14 mouse cellular contexts compared by ENCODE assay signal in the genomic region with DNA sequence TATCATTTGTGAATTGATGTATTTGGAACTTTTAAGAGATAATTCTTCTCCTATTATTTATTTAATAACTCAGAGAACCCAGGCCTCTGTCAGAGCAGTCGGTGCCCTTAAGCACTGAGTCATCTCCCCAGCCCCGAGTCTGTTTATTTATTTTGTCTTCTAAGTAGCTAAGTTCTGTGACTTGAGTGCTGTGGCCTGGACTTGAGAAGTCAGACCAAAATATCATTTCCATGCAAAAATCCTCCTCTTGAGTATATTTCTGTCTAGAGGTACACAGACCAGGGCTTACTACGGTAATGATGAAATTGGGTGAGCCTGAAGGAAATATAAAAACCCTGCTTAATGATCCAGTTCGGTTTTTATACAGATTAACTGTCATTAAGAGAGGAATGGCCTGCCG.
"Had no signal": no experiment of that assay in that cellular context is flagged by ENCODE, and none has a peak within 500 bp of the region (broad histone marks: within the 10 kb centered on the region; RNA-seq: fewer than 3 reads in every experiment).

No protein-coding gene starts in this region.

- H3K4me3 ChIP-seq: kidney, embryonic 15.5 days; limb, embryonic 12.5 days; liver, embryonic 13.5 days; midbrain, embryonic 13.5 days; neural tube, embryonic 13.5 days had no signal

- H3K27me3 ChIP-seq: kidney, embryonic 15.5 days; limb, embryonic 12.5 days; liver, embryonic 13.5 days; midbrain, embryonic 13.5 days; neural tube, embryonic 13.5 days had no signal

- H3K9me3 ChIP-seq: kidney, embryonic 15.5 days; limb, embryonic 12.5 days; liver, embryonic 13.5 days; midbrain, embryonic 13.5 days; neural tube, embryonic 13.5 days had no signal

- H3K4me2 ChIP-seq: kidney, embryonic 15.5 days; limb, embryonic 12.5 days; liver, embryonic 13.5 days; midbrain, embryonic 13.5 days; neural tube, embryonic 13.5 days had no signal

- ATAC-seq: liver, postnatal 0 days; midbrain, embryonic 13.5 days had no signal

- H3K9ac ChIP-seq: kidney, embryonic 15.5 days; limb, embryonic 12.5 days; liver, embryonic 13.5 days; liver, postnatal 0 days; midbrain, embryonic 13.5 days; neural tube, embryonic 13.5 days had no signal

- H3K36me3 ChIP-seq: kidney, embryonic 15.5 days; limb, embryonic 12.5 days; liver, embryonic 13.5 days; midbrain, embryonic 13.5 days; neural tube, embryonic 13.5 days had no signal

- H3K27ac ChIP-seq: kidney, embryonic 15.5 days; limb, embryonic 12.5 days; liver, embryonic 13.5 days; midbrain, embryonic 13.5 days; stomach, postnatal 0 days had no signal

- DNase-seq: kidney, adult 2 months; kidney, postnatal 14 days; layer of hippocampus, postnatal 36 days; liver; liver, embryonic 13.5 days; liver, postnatal 0 days; right cerebral cortex, adult 18-20 months; right cerebral cortex, postnatal 25 days; thymus, postnatal 4 days had no signal
